Mouse (Mus musculus): Measurements from ENCODE around the gene Rnf19b.

DNA sequence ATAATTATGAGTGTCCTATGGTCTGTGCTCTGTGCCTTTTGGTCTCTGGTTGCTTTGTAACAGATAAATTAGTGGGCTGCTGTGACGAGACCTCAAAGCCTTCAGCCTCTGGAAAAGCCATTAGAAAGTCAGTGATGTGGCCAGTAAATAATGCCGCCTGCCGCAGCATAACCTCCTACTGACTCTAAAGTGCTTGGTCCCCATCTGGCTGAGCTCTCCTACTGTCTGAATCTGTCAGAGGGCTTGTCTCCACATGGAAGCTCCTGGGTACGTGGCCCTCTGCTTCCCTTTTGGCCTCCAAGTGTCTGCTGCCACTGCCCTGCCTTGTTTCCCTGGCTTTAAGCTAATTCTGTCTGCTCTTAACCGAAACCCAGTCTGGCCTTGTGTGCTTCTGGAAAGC, 48.5 kb upstream of the Rnf19b start:
- TF ChIP-seq GATA1 (IDR thresholded peaks at IDR 0.05; ENCODE audit: low read length) (no peak), TAL1 (IDR thresholded peaks at IDR 0.05; ENCODE audit: low read length) (no peak)

Data from erythroblast, embryonic 14.5 days (primary cell).